Mouse (Mus musculus) limb, embryonic 10.5 days (tissue): Measurements from ENCODE around the gene Rbbp9. TPM values are rescaled to one million over a fixed set of nuclear protein-coding genes. Genes with fewer than 3 reads are reported as not detected.

Experiments
- DNase-seq: peaks from one replicate; pipeline ENCODE4 v3.0.0-alpha.2; 2017; ENCODE audit warnings: low spot score
- H3K27ac ChIP-seq: fragments of 300-500 bp; sonication (generic); 2 replicates; pipeline ENCODE4 v1.5.1; 2016; ENCODE audit warnings: mild to moderate bottlenecking
- H3K27me3 ChIP-seq: fragments of 300-500 bp; sonication (generic); 2 replicates; pipeline ENCODE4 v1.6.1; 2016; ENCODE audit warnings: low read depth, mild to moderate bottlenecking; ENCODE audit not compliant: poor library complexity, severe bottlenecking
- H3K36me3 ChIP-seq: fragments of 300-500 bp; sonication (generic); 2 replicates; pipeline ENCODE4 v1.6.1; 2016; ENCODE audit warnings: mild to moderate bottlenecking, moderate library complexity
- H3K4me1 ChIP-seq: fragments of 300-500 bp; sonication (generic); 2 replicates; pipeline ENCODE4 v1.6.1; 2016
- H3K4me3 ChIP-seq: fragments of 300-500 bp; sonication (generic); 2 replicates; pipeline ENCODE4 v1.5.1; 2016; ENCODE audit warnings: mild to moderate bottlenecking, moderate library complexity
- H3K9me3 ChIP-seq: fragments of 300-500 bp; sonication (generic); replicated peaks from 2 replicates; pipeline ENCODE4 v1.6.1; 2016; ENCODE audit warnings: mild to moderate bottlenecking
- WGBS: fragments of 180-500 bp; shearing (Covaris S2); methylation state at CpG from one replicate; pipeline ENCODE4 v1.1.7; 2016; 5-methylcytosine and 5-hydroxymethylcytosine counted together
- polyA plus RNA-seq: library from polyadenylated mRNA; unstranded; fragments of >200 nt; fragmentation: Nextera tagmentation; extraction: Ambion mirVana; gene quantifications from 2 replicates; pipeline ENCODE4 v1.2.1, GENCODE M21; 2016

Gene Rbbp9
- polyA plus RNA-seq, 1 experiment from 2014 or later: 67.0 TPM

GRCm38 (mm10) chr2:144544630-144545029, 6.0 kb downstream of the Rbbp9 start:
- Histone ChIP-seq H3K4me3 (no peak overlapping the region), H3K4me1 (no peaks in the 10 kb centered on the region), H3K36me3 (peaks cover 85% of the 10 kb centered on the region), H3K27me3 (no peaks in the 10 kb centered on the region), H3K9me3 (no peaks in the 10 kb centered on the region), H3K27ac (no peak overlapping the region)
- no peak for DNase-seq
- 94% methylated on average over 6 of the region's 6 CpGs for WGBS

GRCm38 (mm10) chr2:144543670-144544069, 7.0 kb downstream of the Rbbp9 start:
- 92% methylated on average over 6 of the region's 6 CpGs for WGBS
- peaks cover 95% of the 10 kb centered on the region for H3K36me3 ChIP-seq
- H3K27me3 ChIP-seq: no peaks in the 10 kb centered on the region
- no peak overlapping the region for H3K4me3 ChIP-seq
- H3K27ac ChIP-seq: no peak overlapping the region
- H3K9me3 ChIP-seq: no peaks in the 10 kb centered on the region
- no peaks in the 10 kb centered on the region for H3K4me1 ChIP-seq
- no peak for DNase-seq

GRCm38 (mm10) chr2:144541246-144541645, 9.4 kb downstream of the Rbbp9 start:
- no peak overlapping the region for H3K4me3 ChIP-seq
- no peaks in the 10 kb centered on the region for H3K27me3 ChIP-seq
- 93% methylated on average over 4 of the region's 4 CpGs for WGBS
- H3K27ac ChIP-seq: no peak overlapping the region
- DNase-seq: no peak
- H3K4me1 ChIP-seq: no peaks in the 10 kb centered on the region
- peaks cover 98% of the 10 kb centered on the region for H3K36me3 ChIP-seq
- H3K9me3 ChIP-seq: no peaks in the 10 kb centered on the region

- no peaks in the 10 kb centered on the region for H3K9me3 ChIP-seq
- 97% methylated on average over 7 of the region's 7 CpGs for WGBS
- no peak overlapping the region for H3K4me3 ChIP-seq
- H3K27ac ChIP-seq: no peak overlapping the region
- no peaks in the 10 kb centered on the region for H3K4me1 ChIP-seq
- no peaks in the 10 kb centered on the region for H3K27me3 ChIP-seq
- H3K36me3 ChIP-seq: peaks cover 99% of the 10 kb centered on the region
- DNase-seq: no peak
Measured at GRCm38 (mm10) chr2:144537123-144537522, 13.5 kb downstream of the Rbbp9 start.

DNA sequence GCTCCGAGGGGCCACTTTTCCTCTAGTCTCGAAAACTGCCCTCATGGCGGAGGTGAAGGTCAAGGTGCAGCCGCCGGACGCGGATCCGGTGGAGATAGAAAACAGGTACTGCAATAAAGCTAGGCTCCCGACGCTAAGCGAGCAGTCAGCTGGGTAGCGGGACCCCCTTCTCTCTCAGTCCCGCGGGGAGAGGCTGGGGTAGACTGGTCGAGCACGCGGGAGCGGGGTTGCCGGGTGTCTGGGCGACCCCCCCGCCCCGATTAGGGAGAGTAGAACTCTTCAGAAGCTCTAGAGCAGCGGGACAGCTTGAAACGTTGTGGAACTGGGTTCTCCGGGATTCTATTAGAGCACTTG, 22.9 kb downstream of the Rbbp9 start:
- WGBS: under 1% methylated on average over 25 of the region's 25 CpGs
- Histone ChIP-seq H3K9me3 (no peaks in the 10 kb centered on the region), H3K27me3 (peaks cover 9% of the 10 kb centered on the region; the same call in 1 of the 2 replicates), H3K27ac (peak overlapping the region; percentile 92), H3K36me3 (peaks cover 24% of the 10 kb centered on the region), H3K4me1 (peaks cover 15% of the 10 kb centered on the region), H3K4me3 (peak overlapping the region; percentile 95)
- no peak for DNase-seq

DNA sequence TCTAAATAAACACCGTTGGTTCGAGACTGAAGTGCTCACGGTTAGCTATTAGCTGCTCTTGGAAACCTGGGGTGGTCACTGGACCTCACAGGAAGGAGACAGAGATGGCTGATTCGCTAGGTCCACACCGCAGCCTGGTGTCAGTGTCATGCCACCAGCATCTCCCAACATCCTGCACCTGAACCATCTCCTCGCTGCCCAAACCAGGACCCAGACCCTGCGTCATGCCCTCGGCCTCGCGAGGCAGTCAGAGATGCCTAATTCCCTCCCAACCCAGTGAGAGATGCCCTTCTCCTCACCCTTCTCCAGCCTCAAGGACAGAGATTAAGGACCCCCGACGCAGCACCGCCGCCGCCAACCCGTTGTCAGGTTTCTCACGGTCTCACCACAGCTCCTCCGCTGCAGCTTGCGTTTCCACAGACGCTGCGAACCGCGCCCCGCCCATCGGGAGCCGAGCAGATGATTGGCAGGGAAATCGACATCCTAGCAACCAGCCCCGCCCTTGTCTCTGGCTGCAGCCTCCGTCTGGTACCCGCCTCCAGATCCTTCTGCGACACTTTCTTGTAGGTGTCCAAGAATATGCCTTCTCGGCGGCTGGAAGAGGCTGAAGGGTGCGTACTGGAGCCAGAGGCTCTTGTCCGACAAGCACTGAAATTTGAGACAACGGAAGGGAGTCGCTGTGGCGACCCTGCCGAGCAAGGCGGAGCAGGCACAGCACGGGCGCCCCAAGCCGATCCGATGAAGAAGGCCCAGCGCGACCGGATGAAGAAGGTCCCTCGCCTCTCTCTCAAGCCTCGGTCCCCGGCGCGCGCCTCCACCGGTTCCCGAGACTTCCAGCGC, 23.5 kb downstream of the Rbbp9 start, which contains the start of the genes Dzank1 and Polr3f:
Gene Dzank1, minus strand, starts transcription at position 434 of the 840 bp plus-strand sequence.
Gene Polr3f, plus strand, starts transcription at position 738 of the 840 bp plus-strand sequence.
- H3K9me3 ChIP-seq: no peaks in the 10 kb centered on the region
- WGBS: 2% methylated on average over 56 of the region's 56 CpGs
- peaks cover 9% of the 10 kb centered on the region; the same call in 1 of the 2 replicates for H3K27me3 ChIP-seq
- H3K36me3 ChIP-seq: peaks cover 18% of the 10 kb centered on the region
- peaks cover 15% of the 10 kb centered on the region for H3K4me1 ChIP-seq
- H3K4me3 ChIP-seq: peak within 1 kb of the TSS; percentile 95
- peak; percentile 96 for DNase-seq
- H3K27ac ChIP-seq: peak within 1 kb of the TSS; percentile 92

GRCm38 (mm10) chr2:144525856-144526255, 24.8 kb downstream of the Rbbp9 start:
- DNase-seq: no peak
- H3K27me3 ChIP-seq: peaks cover 9% of the 10 kb centered on the region; the same call in 1 of the 2 replicates
- no peaks in the 10 kb centered on the region for H3K9me3 ChIP-seq
- H3K27ac ChIP-seq: no peak overlapping the region
- peaks cover 8% of the 10 kb centered on the region for H3K36me3 ChIP-seq
- H3K4me1 ChIP-seq: peaks cover 15% of the 10 kb centered on the region
- 65% methylated on average over 10 of the region's 10 CpGs for WGBS
- H3K4me3 ChIP-seq: no peak overlapping the region

DNA sequence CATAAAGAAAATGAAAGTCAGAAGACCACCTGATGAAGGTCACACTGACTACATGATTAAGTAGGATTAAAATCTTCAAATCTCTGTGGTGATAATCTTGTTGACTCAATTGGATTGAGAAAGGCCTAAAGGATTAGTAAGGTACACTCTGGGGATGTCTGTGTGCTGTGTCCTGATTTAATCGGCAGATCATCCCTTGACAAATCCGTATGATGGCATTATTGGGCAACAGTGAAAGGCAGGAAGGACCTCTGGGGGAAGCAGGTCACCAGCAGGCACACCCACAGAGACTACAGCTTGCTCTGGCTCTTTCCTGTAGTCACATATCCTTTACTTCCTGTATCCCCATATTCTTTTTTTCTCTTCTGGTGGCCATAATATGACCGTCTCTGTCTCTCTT, 30.9 kb downstream of the Rbbp9 start:
- H3K4me1 ChIP-seq: no peaks in the 10 kb centered on the region
- no peaks in the 10 kb centered on the region for H3K9me3 ChIP-seq
- H3K4me3 ChIP-seq: no peak overlapping the region
- no peaks in the 10 kb centered on the region for H3K27me3 ChIP-seq
- H3K36me3 ChIP-seq: no peaks in the 10 kb centered on the region
- 77% methylated on average over 3 of the region's 3 CpGs for WGBS
- no peak overlapping the region for H3K27ac ChIP-seq
- no peak for DNase-seq

DNA sequence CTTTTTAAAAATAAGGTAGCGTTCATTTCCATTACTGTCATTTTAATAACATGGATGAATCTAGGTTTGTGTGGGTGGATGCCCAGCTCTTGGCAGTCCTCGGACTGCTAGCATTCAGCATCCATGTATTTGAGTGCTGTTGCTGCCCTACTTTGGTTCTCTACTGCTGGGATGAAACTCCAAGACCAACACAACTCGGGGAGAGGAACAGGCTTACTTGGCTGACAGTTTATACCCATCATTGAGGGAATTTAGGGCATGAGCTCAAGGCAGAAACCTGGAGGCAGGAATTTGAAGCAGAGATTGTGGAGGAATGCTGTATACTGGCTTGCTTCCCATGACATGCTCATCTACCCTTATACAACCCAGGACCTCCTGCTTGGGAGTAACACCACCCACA, 36.0 kb downstream of the Rbbp9 start:
- no peak overlapping the region for H3K4me3 ChIP-seq
- WGBS: 80% methylated on average over 3 of the region's 3 CpGs
- H3K27ac ChIP-seq: no peak overlapping the region
- no peaks in the 10 kb centered on the region for H3K27me3 ChIP-seq
- no peaks in the 10 kb centered on the region for H3K4me1 ChIP-seq
- H3K36me3 ChIP-seq: no peaks in the 10 kb centered on the region
- DNase-seq: no peak
- H3K9me3 ChIP-seq: no peaks in the 10 kb centered on the region

DNA sequence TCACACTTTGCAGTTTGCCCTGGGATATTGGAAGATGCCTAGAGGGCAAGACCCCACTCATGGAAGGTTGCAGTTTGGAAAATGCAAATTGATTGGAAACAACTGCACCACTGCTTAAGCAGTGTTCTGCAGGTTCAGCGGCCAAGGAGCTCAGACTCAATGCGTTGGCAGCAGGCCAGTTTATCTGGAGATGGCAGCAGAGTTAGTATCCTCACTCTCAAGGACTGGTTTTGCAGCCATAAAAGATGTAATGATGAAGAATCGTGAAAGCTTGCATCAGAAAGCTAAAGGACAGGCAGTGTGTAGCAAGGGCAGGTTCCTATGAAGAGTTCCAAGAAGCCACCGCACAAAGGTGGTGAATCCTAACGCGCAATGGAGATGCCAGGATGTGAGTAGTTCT, 48.5 kb downstream of the Rbbp9 start:
- no peak overlapping the region for H3K27ac ChIP-seq
- H3K4me1 ChIP-seq: no peaks in the 10 kb centered on the region
- no peak overlapping the region for H3K4me3 ChIP-seq
- H3K27me3 ChIP-seq: no peaks in the 10 kb centered on the region
- no peaks in the 10 kb centered on the region for H3K9me3 ChIP-seq
- no peaks in the 10 kb centered on the region for H3K36me3 ChIP-seq
- WGBS: 93% methylated on average over 6 of the region's 6 CpGs
- no peak for DNase-seq

Other genes starting within 250 kb of the Rbbp9 start
- 0.41 and 0.97 TPM in 2 replicates for gene Ovol2, start 218.7 kb downstream of the Rbbp9 start, polyA plus RNA-seq
- 68.7 and 71.3 TPM in 2 replicates for gene Kat14, start 181.9 kb downstream of the Rbbp9 start, polyA plus RNA-seq
- 2.3 TPM in 1 of 2 replicates, not detected in the other for gene Pet117, start 181.9 kb downstream of the Rbbp9 start, polyA plus RNA-seq
- gene Dzank1, start 23.5 kb downstream of the Rbbp9 start, polyA plus RNA-seq: 1.0 and 1.4 TPM in 2 replicates
- 29.7 and 35.8 TPM in 2 replicates for gene Polr3f, start 23.2 kb downstream of the Rbbp9 start, polyA plus RNA-seq
- gene Sec23b, start 5.4 kb upstream of the Rbbp9 start, polyA plus RNA-seq: 105 and 112 TPM in 2 replicates
- 24.0 and 30.7 TPM in 2 replicates for gene Smim26, start 43.2 kb upstream of the Rbbp9 start, polyA plus RNA-seq
- 34.7 and 35.4 TPM in 2 replicates for gene Dtd1, start 49.0 kb upstream of the Rbbp9 start, polyA plus RNA-seq